Mouse (Mus musculus) left cerebral cortex, adult 2 months (tissue): ENCODE measurements around the gene Gna11. TPM values are rescaled to one million over a fixed set of nuclear protein-coding genes. Genes with fewer than 3 reads are reported as not detected.

ENCODE experiments used
- DNase-seq, 2 experiments: peaks; one replicate each; pipeline ENCODE4 v3.0.0; 2021 to 2022; ENCODE audit warnings: low spot score in 2 of 2, mixed read lengths in 1 of 2; ENCODE audit errors: extremely low spot score in 1 of 2
- H3K27ac ChIP-seq: fragments of 200-600 bp; 2 replicates; pipeline ENCODE4 v1.8.1; 2022
- H3K4me3 ChIP-seq: fragments of 200-600 bp; 2 replicates; pipeline ENCODE4 v1.8.1; 2022
- CTCF ChIP-seq: fragments of 200-600 bp; IDR thresholded peaks from 2 replicates; pipeline ENCODE4 v1.8.1; 2022; ENCODE audit warnings: antibody characterized with exemption, mild to moderate bottlenecking, moderate library complexity
- intact Hi-C: fragments of 180-260 bp; cut with DNase I; formaldehyde crosslinking; loops from one replicate; pipeline ENCODE4 v1.15.1; 2025
- total RNA-seq, 2 experiments: library from RNA; stranded (reverse); gene quantifications; 2 replicates each; pipeline ENCODE4 v1.2.3; 2021

The Gna11 gene
- total RNA-seq, 2 experiments from 2014 or later = 106 to 110 TPM

DNA sequence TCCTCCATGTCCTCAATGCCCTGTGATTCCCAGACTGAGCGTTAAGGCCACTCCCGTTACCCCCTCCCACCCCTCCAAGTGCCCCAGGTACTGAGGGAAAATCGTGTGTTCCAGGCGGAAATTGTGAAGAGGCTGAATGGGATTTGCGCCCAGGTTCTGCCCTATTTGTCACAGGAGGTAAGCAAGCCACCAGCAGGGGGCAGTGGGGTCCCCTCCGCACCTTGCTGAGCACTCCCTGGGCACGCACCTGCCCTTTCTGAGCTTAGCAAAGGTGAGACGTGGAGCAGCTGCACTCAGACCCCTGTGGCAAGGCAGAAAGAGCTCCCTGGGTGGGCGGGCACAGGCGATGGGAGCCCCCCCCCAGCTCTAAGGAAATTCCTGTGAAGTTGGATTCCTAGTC, 19.7 kb upstream of the Gna11 start:
- intact Hi-C loops = no loop called here
- peak; percentile 63 to 64 for DNase-seq
- no peak overlapping the region for H3K27ac ChIP-seq
- no peak overlapping the region for H3K4me3 ChIP-seq
- TF ChIP-seq CTCF = peak; percentile 65

DNA sequence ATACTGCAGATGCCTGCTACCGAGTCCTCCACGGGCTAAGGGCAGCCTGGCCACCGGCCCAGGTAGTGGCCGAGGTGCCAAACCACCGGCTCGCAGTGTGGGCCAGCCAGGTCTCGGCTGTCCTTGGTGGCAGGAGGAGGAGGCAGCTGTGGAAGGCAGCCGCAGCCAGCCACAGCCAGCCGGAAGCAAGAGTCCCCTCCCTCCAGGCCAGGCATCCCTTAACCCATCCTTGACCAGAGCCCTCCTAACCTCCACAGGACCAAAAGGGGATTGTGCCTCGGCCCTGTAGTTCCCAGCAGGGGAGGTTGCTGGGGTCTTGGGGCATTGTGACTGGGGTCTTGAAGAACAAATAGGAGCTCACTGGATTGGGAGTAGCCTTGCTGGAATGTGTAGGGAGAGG, 19.2 kb upstream of the Gna11 start:
- no peak for TF ChIP-seq CTCF
- intact Hi-C loops = no loop called here
- Histone ChIP-seq H3K4me3 (peak overlapping the region; percentile 24; the same call in 1 of the 2 replicates), H3K27ac (peak overlapping the region; percentile 51; the same call in 1 of the 2 replicates)
- DNase-seq = no peak

DNA sequence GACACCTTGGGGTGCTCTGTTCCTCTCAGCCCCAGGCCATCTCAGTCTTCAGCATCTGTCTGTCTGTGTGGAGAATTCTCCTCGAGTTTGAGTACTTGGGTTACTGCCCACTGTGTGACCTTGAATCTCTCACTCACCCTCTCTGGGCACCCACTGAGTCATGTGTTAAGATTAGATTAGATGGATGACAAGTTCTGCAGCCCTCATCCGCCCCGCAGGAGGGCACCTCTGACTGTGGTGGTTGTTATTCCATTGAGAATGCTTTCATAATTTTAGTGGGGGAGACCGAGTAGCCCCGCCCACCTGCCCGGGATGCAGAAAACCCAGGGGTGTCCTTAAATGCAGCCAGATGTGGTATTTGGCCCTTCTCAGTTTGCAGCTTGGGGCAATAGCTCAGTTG, 18.5 kb upstream of the Gna11 start:
- H3K27ac ChIP-seq = no peak overlapping the region; the same call in 1 of the 2 replicates
- no peak; the same call in 1 of the 2 replicates for TF ChIP-seq CTCF
- peak overlapping the region; percentile 5; the same call in 1 of the 2 replicates for H3K4me3 ChIP-seq
- intact Hi-C loops = loop anchor here (2.0 kb wide), 1 partner anchor 41 kb away; no protein-coding TSS in a partner anchor
- no peak for DNase-seq

DNA sequence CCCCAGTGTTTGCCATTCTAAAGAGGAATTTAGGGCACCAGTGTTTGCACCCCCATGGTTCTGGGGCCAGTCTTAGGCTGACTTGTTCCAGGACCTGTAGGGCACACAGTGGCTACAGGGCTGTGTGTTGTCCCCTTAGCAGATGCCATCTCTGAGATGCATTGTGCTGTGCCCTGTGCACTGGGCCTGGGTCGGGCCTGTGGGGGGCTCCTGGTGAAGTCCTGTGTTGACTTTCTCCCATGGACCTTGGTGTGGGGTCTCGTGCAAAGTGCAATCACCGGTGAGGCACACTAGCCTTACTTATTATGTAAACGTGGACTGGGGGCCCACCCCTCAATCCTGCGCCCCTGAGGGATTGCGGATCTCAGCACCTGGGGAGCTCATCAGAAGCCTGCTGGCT, 17.4 kb upstream of the Gna11 start:
- Histone ChIP-seq H3K4me3 (peak overlapping the region; percentile 0; the same call in 1 of the 2 replicates), H3K27ac (no peak overlapping the region)
- no peak for TF ChIP-seq CTCF
- intact Hi-C loops = loop anchor here (2.0 kb wide), 1 partner anchor 42 kb away; no protein-coding TSS in a partner anchor
- DNase-seq = no peak

DNA sequence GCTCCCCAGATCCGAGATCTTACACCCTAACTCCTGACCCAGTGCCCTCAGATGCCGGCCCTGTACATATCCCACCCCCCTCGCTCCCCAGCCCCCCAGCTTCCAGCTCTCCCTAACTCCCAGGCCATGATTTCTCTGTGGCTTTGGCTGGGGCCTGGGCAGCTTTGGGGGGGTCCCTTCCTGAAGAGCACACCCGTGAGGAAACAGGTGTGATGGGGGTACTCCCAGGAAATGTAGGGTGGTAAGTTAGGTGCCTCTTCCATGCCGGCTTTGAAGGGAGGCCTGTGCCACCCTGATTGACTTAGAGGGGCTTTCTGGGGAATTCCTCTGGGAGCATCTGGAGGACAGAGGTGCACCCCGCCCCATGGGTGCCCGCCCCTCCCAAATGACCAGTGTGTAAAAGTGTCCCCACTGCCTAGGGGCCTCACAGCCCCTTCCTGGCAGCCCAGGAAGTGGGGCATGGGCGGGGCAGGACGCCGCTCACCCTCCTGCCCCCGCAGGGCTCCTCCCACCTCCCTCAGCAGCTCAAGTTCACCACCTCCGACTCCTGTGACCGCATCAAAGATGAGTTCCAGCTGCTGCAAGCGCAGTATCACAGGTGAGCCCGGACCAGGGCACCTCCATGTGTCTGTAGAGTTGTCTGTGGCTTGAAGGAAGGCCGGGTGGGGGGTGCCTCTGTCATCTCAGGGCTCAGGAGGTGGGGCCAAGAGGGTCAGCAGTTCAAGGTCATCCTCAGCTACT, 15.9 kb upstream of the Gna11 start:
- Histone ChIP-seq H3K4me3 (peak overlapping the region; percentile 84), H3K27ac (peak overlapping the region; percentile 99)
- intact Hi-C loops = no loop called here
- no peak for TF ChIP-seq CTCF
- DNase-seq = no peak

DNA sequence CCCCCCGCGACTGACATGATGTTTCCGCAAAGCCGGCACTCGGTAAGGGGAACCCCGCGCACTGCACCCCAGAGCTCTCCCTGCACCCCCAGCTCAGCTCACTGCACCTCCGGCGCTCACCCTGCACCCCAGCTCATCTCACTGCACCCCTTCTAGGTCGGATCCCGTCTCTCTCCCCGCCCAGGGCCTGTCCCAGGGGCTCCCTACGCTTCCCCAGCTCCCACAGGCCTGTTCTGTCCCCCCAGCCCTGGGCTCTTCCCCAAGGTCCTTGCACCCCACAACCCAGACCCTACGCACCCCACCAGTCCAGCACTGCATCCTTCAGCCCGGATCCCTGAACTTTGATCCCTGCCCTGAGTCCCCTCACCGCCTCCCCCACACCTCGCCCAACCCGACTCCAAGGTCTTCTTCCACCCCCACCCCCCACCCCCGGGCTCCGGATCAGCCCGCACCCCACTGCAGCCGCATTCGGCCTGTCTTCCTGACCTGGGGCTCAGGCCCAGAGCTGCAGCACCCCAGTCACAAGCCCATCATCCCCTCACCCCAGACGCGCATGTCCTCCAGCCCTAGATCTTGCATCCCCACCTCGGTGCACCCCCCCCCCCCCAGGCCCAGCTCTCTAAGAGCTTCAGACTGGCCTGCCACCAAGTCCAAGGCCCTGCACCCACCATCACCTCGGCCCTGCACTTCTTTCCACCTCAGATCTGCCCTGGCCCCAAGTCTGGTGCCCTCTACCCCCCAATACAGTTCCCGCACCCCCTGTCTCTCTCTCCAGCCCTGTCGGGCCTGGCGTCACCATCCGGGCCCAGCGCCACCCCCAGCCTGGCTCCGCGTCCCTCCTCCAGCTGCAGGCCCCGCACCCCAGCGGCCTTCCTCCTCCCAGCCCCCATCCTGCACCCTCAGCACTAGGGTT, 14.9 kb upstream of the Gna11 start:
- peak overlapping the region; percentile 99 for H3K27ac ChIP-seq
- H3K4me3 ChIP-seq = peak overlapping the region; percentile 84
- intact Hi-C loops = no loop called here
- TF ChIP-seq CTCF = no peak
- DNase-seq = peak; percentile 77 to 84

DNA sequence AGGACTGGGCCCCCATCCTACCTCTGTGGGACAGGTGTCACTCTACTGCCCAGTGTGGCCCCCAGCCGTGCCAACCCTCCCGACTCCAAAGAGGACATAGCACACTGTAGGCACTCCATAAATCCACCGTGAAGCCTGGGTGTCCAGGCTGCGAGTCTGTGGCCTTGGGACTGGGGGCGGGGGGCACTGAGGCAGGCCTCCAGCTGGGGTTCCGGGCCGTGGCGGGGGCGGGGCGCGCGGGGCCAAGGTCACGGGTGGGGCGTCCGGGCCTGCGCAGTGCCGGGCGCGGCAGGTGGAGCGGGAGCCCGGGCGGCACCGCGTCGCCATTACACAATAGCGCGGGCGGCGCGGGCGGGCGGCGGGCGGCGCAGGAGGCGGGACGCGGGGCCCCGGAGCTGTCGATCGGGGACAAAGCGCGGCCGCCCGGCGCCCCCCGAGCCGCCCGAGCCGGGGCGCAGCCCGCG, 14.2 kb upstream of the Gna11 start, which contains the start of gene Aes:
Gene Aes, plus strand, starts transcription at position 326 of the 464 bp plus-strand sequence.
- peak within 1 kb of the TSS; percentile 99 for H3K27ac ChIP-seq
- peak; percentile 82 for DNase-seq
- no peak; the same call in 1 of the 2 replicates for TF ChIP-seq CTCF
- intact Hi-C loops = no loop called here
- H3K4me3 ChIP-seq = peak within 1 kb of the TSS; percentile 84

DNA sequence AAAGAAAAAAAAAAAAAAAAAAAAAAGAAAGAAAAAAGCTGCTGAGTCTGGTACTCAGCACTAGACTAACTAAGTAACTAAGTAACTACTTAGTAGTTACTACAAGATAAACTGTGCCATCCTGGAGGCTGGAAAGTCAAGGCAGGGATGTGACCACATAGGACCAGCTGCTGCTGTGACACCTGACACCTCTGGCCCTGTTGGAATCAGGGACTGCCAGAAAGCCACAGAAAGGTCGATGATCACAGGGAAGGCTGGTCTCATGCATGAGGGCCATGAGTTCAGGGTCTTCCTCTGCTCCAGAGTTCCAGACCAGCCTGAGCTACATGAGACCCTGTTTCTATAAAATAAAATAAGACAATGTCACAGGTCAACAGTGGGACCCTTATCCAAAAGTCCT, 12.5 kb upstream of the Gna11 start:
- TF ChIP-seq CTCF = no peak
- DNase-seq = no peak
- H3K4me3 ChIP-seq = no peak overlapping the region
- no peak overlapping the region for H3K27ac ChIP-seq
- intact Hi-C loops = no loop called here

DNA sequence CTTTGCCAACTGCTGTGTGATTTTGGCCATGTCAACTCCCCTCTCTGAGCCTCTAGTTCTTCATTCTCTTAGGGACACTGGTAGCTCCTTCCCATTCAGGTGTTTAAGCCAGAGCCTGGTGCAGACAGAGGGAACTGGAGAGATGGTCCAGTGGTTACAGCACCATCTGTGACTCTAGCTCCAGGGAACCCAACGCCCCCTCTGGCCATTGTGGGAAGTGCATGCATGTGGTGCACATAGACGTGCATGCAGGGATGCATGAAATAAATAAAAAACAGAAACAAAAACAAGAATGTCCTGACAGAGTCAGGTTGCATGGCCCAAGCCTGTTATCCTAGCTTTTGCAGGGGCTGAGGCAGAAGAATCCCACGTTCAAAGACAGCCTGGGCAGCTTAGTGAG, 11.3 kb upstream of the Gna11 start:
- TF ChIP-seq CTCF = peak; percentile 58
- no peak overlapping the region for H3K4me3 ChIP-seq
- DNase-seq = no peak
- intact Hi-C loops = no loop called here
- no peak overlapping the region for H3K27ac ChIP-seq

DNA sequence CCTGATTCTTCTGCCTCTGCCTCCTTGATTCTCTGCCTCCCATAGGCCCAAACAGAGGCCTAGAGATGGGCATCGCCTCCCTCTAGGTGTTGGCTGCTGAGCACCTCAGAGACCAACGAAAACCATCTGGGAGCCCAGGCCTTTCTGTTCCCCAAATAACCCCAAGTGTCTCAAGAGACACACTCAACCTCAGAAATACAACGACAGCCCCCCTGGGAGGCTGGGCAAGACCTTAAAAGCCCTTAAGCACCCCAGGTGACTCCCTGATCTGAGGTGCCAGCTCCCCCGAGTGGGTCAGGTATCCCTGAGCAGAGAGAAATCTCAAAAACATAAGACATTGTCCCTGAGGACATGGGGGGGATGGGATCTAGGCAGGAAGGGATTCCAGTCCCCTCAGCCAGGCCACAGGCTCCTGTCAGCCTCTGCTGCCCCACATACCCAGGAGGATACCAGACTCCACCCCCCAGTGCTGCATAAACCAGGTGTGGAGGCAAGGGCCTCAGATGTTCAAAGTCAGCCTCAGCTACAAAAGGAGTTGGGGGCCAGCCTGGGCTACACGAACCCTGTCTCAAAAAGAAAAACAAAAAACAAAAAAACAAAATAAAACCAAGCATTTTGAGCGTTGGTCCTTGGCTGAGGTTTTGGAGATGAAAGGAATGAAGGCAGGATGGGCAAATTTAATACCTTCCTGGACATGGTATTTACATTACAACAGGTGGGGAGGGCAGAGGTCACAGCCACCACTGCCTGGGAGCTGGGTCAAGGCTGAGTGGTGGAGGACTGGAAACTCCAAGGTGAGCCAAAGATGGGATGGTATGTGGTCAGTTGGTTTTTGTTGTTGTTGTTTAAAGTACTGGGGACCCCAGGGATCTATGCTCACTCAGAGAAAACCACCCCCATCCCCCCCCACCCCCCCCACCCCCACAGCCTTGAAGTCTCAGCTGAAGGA, 9.1 kb upstream of the Gna11 start:
- intact Hi-C loops = no loop called here
- Histone ChIP-seq H3K27ac (no peak overlapping the region), H3K4me3 (no peak overlapping the region)
- no peak for DNase-seq
- TF ChIP-seq CTCF = no peak

DNA sequence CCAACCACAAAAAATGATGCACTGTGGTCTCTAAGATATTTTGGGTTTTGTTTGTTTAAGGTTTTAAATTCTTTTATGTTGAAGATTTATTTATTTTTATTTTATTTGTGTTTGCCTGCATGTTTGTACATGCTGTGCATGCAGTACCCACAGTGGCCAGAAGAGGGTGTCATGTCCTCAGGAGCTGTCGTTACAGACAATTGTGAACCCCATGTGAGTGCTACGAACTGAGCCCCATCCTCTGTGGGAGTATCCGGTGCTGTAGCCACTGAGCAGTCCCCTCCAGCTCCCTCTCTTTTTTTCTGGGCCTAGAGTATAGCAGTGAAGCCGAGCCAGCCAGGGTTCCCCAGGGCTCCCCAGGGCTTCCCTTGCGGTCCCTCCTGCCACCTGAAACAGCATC, 8.2 kb upstream of the Gna11 start:
- Histone ChIP-seq H3K4me3 (no peak overlapping the region), H3K27ac (no peak overlapping the region)
- peak; percentile 62 for TF ChIP-seq CTCF
- intact Hi-C loops = no loop called here
- no peak for DNase-seq
